Mouse (Mus musculus) mature B cell (primary cell): ENCODE data around the gene Sfta2.

Experiments used
- in situ Hi-C: fragments of 300-500 bp; cut with MboI; formaldehyde crosslinking; loops from 2 replicates; pipeline ENCODE4 v1.14.3; 2019

Sfta2 gene

GRCm38 (mm10) chr17:35592131-35592530 lies 9.2 kb upstream of the Sfta2 start:
- in situ Hi-C loops, result no loop called here

DNA sequence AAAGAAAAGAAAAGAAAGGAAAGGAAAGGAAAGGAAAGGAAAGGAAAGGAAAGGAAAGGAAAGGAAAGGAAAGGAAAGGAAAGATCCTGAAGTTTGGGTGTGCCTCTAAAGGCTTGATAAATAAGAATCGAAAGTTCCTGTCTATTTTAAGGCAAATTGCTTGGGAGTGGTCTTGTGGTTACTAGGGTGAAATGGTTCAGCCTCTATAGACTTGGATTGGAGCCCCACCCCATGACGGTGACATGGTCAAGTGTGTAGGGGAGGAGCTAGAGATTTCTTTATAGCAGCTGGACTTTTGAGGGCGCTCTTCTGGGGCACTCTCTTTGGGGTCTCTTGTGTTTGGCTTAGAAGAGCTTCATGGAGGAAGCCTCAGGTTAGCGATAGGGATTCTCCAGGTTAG lies 7.6 kb upstream of the Sfta2 start:
- in situ Hi-C loops, result no loop called here

DNA sequence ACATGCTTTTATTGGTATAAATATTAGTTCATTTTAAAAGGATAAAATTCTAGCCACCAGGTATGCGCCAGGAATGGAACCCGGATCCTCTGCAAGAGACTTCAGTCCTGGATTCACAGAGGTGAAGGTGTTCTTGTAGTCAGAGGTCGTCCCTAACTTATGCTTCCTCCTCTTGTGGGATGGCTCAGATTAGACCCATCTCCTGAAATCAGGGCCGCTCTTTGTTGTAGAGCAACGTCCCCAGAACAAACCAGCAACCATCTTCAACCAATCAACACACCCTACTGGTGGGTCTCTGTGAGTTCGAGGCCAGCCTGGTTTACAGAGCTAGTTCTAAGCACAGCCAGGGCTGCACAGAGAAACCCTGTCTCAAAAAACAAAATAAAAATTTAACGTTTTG lies 6.9 kb upstream of the Sfta2 start:
- in situ Hi-C loops, result no loop called here

- in situ Hi-C loops, result no loop called here
Measured at GRCm38 (mm10) chr17:35597399-35597798, 4.0 kb upstream of the Sfta2 start.

- in situ Hi-C loops, result no loop called here
Measured at GRCm38 (mm10) chr17:35601736-35602354, 496 bp downstream of the Sfta2 start.

DNA sequence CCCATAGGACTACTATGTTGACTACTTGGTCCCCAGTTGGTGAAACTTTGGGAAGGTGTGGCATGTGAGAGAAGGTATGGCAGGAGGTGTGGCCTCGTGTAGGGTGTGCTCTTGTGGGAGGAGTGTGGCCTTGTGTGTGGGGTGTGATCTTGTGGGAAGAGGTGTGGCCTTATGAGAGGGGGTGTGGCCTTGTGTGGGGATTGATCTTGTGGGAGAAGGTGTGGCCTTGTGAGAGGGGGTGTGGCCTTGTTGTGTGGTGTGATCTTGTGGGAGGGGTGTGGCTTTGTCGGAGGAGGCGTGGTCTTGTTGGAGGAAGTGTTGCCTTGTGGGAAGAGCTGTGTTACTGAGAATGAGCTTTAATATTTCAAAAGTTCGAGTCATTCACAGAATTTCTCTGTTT lies 15.8 kb downstream of the Sfta2 start:
- in situ Hi-C loops, result no loop called here

DNA sequence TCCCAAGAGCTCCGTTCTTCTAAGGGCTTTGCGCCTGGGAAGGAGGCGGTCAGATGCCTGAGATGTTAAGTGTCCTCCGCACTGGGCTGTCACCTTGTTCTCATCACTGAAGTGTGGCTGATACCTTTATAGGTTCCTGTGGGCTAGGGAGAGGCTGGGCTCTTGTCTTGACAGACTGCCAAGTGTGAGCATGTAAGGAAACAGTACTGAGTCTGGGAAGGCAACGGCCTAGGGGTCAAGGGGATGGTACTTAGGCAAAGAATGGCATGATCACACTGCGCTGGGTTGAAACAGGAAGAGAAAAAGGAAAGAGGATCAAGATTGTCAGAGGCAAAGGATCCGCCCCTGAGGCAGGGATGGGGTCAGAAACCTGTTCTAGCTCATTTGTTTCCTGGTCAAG lies 25.2 kb downstream of the Sfta2 start, which contains the start of gene Gm9573:
Gm9573 (minus strand) TSS at position 101 of the 400 bp plus-strand sequence.
- in situ Hi-C loops, result no loop called here

DNA sequence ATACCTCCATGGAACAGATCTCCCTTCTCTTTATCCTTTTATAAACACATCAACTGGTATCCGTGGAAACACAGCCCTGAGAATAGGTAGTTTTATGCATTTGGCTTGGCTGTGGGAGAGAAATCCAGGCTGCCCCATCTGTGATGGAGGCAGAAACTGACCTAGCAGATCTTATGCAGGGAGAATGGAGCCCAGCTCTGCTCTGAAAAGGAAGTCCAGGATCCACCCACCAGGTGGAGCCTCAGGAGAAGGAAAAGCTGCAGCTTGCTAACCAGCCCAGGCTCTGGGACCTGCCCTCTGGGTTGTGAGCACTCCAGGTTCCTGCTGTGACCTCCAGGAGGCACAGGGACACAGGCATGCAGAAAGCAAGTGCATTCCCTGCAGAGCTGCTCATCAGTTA lies 32.6 kb downstream of the Sfta2 start:
- in situ Hi-C loops, result no loop called here

- in situ Hi-C loops, result no loop called here
Measured at GRCm38 (mm10) chr17:35635202-35635601, 33.9 kb downstream of the Sfta2 start.

GRCm38 (mm10) chr17:35635699-35636111 lies 34.4 kb downstream of the Sfta2 start:
- in situ Hi-C loops, result no loop called here

DNA sequence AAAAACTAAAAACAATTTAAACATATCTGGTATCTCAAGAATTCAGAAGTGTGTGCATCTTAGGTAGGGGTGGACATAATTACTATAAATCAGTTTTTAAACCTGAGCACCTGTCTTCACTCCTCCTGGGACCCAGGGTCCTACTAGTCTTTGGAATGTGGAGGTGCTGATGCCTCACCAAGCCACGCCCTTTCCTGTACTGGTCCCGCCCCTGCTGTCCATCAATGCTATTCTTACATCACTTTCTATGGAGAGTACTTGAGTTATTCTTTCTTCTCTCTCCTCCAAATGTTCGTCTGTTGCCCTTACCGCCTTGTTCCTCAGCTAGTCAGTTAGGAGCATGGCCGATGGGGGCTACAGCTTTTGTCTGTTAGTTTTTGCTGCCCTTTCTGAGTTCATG lies 35.0 kb downstream of the Sfta2 start:
- in situ Hi-C loops, result no loop called here

GRCm38 (mm10) chr17:35638475-35639190 lies 37.3 kb downstream of the Sfta2 start:
- in situ Hi-C loops, result no loop called here

GRCm38 (mm10) chr17:35639352-35639751 lies 38.0 kb downstream of the Sfta2 start:
- in situ Hi-C loops, result no loop called here

DNA sequence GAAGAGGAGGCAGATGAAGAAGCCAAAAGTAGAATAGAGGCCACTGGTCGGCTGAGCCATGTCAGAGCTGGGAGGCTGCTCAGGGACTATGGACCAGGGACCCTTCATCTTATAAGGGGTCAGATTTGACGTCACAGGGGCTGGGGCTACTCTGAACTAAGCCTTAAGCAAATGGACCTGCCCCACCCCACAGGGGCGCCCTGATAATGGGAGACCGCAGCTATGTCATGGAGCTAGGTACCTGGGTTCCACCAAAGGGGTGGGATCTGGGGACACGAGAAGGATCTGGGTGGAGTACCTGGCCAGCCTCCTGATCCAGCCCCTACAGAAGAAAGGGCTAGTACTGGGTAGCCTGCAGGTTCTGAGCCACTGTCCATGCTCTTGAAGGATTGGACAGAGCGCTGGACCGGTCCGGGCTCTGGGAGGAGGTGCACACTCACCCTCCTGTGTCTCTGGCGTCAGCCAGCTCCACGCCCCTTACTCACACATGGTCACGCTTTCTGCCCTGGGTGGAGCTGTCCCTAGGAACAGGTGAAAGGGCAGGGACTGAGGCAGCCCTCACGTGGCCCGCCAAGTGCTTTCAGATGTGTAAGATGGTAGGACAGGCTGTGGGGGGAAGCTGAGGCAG lies 42.4 kb downstream of the Sfta2 start, which contains the start of gene Mucl3:
Mucl3 (minus strand) TSS at position 87 of the 628 bp plus-strand sequence.
- in situ Hi-C loops, result no loop called here

- in situ Hi-C loops, result no loop called here
Measured at GRCm38 (mm10) chr17:35649429-35649828, 48.1 kb downstream of the Sfta2 start.

GRCm38 (mm10) chr17:35653086-35653485 lies 51.7 kb downstream of the Sfta2 start:
- in situ Hi-C loops, result no loop called here

- in situ Hi-C loops, result no loop called here
Measured at GRCm38 (mm10) chr17:35665957-35666515, 64.7 kb downstream of the Sfta2 start.

GRCm38 (mm10) chr17:35666851-35667256 lies 65.5 kb downstream of the Sfta2 start:
- in situ Hi-C loops, result no loop called here

DNA sequence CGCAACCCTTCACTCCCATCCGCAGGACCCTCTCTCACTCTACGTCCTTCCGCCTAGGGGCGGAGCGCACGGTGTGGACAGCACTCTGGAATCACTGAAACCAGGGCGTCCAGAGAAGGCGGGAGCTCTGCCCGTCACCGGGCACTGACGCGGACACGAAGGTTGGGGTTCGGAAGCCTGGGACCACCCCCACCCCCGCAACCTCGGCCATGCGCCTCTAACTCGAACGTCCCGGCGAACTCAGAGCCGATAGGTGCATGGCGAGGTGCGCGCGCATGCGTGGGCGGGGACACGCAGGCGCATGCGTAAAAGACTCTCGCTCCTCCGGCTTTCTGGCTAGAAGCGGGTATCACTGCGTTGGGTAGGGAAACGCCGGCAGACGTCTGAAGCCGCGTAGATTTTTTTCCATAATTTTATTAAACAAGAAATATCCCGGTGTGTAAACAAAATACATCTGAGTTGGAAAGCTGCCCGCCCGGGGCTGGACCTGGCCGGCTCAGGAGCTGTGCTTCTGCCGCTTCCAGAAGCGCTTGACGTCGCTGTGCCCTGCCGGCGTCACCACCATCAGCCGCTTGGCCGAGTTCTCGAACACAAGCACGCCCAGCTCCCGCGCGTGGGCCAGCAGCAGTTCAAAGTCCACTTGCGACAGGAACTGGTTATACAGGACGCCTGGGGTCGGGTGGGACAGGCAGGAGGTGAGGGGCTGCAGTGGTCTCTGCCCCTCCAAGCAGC lies 66.2 kb downstream of the Sfta2 start, which contains the start of gene Vars2:
Vars2 (minus strand) TSS at position 259 of the 732 bp plus-strand sequence.
- in situ Hi-C loops, result no loop called here

DNA sequence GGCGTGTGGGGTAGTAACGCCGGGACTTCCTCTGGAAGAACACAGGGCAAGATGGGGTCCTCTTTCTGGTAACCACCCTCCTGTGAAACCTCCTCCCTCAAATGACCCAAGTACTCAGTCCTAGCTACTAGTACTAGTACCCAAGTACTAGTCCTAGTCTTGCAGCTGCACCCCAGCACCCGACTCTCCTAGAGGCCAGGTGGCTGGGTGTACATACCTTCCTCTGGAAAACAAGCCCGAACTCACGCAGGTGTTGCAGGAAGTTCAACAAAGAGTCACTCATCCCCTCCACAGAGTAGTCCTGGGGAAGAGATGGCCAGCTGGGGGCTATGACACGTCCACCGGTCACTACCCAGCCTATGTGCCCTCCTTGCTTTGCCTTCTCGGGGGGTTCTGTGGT lies 68.4 kb downstream of the Sfta2 start:
- in situ Hi-C loops, result no loop called here

DNA sequence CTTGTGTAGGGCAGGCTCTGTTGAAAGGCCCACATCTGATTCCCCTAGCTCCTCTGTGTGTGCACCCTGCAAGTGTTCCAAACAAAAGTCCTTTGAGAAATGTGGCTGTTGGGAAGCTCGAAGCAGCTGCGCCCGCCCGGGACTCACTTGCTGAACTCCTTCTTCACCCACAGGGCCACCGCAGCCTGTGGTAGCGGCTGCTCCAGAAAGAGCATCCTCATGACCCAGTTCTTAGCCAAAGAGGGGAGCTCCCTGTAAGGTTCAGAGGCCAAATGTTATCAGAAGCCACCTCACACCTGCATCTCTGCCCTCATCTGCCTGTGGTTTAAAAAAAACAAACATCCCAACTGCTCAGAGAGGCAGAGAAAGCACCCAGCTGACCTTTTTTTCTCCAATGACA lies 70.5 kb downstream of the Sfta2 start:
- in situ Hi-C loops, result no loop called here

DNA sequence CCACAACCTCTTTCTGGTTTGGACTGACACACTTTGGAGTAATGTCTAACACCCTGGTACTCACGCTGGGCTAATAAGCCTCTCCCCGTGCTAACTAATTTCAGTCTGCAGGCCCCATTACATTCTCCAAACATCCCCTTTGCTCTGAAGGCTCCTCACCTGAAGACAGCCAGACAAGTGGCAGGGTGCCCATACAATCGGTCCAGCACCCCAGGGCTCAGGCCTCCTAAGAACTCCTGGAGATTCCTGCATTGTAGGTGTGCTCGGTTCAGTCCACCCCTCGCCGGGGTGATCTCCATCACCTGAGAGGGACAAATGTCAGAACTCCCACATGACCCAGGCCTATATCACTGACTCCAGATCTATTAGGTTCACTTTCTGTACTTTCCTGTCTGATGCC lies 71.2 kb downstream of the Sfta2 start:
- in situ Hi-C loops, result no loop called here
